Mouse (Mus musculus): Measurements from ENCODE around the gene Macc1. TPM values are rescaled to one million over a fixed set of nuclear protein-coding genes. Genes with fewer than 3 reads are reported as not detected.

Macc1 gene
- polyA plus RNA-seq, 2 experiments: 0.01 TPM; not detected in 1

DNA sequence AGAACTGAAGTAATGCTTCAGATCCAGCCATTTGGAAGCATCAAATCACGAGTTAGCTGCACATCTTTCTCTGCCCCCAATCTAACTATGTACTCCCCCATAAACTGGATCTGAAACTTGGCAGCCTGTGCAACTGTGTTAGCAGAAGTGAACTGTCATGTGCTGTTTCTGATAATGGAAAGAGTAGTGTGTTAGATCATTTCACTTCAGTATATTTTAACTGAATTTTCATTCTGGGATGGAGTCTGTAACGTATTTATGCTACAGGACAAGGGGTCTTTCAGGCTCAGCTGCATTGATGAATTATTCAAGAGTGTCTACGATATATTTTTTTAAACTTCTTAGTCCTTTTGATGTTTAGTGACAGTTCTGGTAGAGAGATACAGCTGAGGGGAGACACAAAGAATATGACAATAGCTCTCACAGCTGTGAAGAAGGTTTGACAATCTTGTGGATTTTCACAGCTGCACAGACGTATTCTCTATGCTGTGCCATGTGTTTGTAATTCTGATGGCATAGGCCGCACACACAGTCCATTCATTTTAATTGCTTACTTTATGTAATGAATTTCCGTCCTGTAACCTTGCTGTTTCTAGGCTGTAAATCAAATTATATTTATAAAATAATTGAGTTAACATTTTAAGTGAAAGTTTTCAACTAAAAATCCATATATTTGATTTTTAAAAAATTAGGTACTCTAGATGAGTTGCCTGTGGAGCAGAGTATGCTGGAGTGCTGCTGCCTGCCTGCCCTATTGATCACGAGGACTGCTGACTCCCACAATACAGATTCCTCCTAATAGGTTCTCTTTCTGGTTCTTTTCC is 43.6 kb downstream of the Macc1 start:
- H3K9ac ChIP-seq (replicated peaks): no peak overlapping the region
- no peaks in the 10 kb centered on the region for H3K9me3 ChIP-seq (ENCODE audit: control insufficient read depth, low read length)
- ATAC-seq (ENCODE audit: insufficient read depth) (no peak), DNase-seq (ENCODE audit: low read depth in 3 of 3, low spot score in 3 of 3) (no peak)
- H3K4me2 ChIP-seq (ENCODE audit: low read depth): no peak overlapping the region
- no peak overlapping the region for H3K4me3 ChIP-seq (ENCODE audit: insufficient read depth in 1 of 2, low read depth in 2 of 2, low read length in 2 of 2)
- TF ChIP-seq CTCF (IDR thresholded peaks at IDR 0.05; ENCODE audit: low read depth) (no peak), EP300 (IDR thresholded peaks at IDR 0.05; ENCODE audit: low read depth) (no peak)
- H3K4me1 ChIP-seq (replicated peaks; ENCODE audit: control insufficient read depth in 2 of 2, insufficient read depth in 2 of 2, low read length in 1 of 2): no peaks in the 10 kb centered on the region
- H3K27ac ChIP-seq: no peak overlapping the region
- WGBS (ENCODE audit: insufficient replicate concordance): 47% methylated on average over 7 of the region's 7 CpGs
- no peaks in the 10 kb centered on the region for H3K36me3 ChIP-seq (replicated peaks; ENCODE audit: control insufficient read depth, insufficient read depth, low read depth)
- no peaks in the 10 kb centered on the region for H3K27me3 ChIP-seq (ENCODE audit: control insufficient read depth, insufficient read depth, low read length)

DNA sequence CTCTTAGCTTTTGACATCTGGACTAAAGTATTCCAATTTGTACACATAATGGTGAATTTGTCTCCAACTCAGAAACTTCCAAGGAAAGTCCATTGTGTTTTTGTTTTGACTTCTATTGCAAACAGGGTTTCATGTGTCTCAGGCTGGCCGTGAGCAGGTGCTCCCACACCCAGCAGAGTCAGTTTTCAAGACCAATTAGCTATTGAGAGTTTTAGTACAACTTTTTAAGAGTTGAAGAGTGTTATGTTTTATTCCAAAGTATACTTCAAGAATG is 44.1 kb downstream of the Macc1 start:
- Histone ChIP-seq H3K4me1 (replicated peaks; ENCODE audit: control insufficient read depth in 2 of 2, insufficient read depth in 2 of 2, low read length in 1 of 2) (no peaks in the 10 kb centered on the region), H3K27ac (no peak overlapping the region), H3K9ac (replicated peaks) (no peak overlapping the region), H3K4me2 (ENCODE audit: low read depth) (no peak overlapping the region), H3K36me3 (replicated peaks; ENCODE audit: control insufficient read depth, insufficient read depth, low read depth) (no peaks in the 10 kb centered on the region), H3K9me3 (ENCODE audit: control insufficient read depth, low read length) (no peaks in the 10 kb centered on the region), H3K27me3 (ENCODE audit: control insufficient read depth, insufficient read depth, low read length) (no peaks in the 10 kb centered on the region), H3K4me3 (ENCODE audit: insufficient read depth in 1 of 2, low read depth in 2 of 2, low read length in 2 of 2) (no peak overlapping the region)
- DNase-seq (ENCODE audit: low read depth in 3 of 3, low spot score in 3 of 3) (no peak), ATAC-seq (ENCODE audit: insufficient read depth) (no peak)
- 42% methylated on average over 1 of the region's 1 CpGs for WGBS (ENCODE audit: insufficient replicate concordance)
- no peak for TF ChIP-seq CTCF (IDR thresholded peaks at IDR 0.05; ENCODE audit: low read depth)
- no peak for TF ChIP-seq EP300 (IDR thresholded peaks at IDR 0.05; ENCODE audit: low read depth)

DNA sequence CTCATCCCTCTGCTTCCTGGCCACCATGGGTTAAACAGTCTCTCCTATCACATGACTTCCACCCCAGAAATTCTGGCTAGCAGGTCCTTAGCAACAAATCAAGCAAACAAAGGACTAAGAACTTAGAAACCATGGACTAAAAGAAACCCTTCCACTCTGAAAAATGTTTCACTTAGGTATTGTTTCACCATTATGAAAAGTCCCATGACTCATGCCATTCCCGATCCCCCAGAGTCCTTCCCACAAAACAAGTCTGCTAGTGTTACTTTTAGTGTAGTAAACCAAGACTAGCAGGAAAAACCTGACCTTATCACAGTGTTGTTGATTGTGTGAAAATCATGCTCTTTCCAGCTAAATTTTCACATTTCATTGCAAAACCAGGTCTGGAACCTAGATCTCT is 51.0 kb downstream of the Macc1 start:
- H3K27me3 ChIP-seq (ENCODE audit: control insufficient read depth, insufficient read depth, low read length): no peaks in the 10 kb centered on the region
- no peaks in the 10 kb centered on the region for H3K4me1 ChIP-seq (replicated peaks; ENCODE audit: control insufficient read depth in 2 of 2, insufficient read depth in 2 of 2, low read length in 1 of 2)
- 56% methylated on average over 1 of the region's 1 CpGs for WGBS (ENCODE audit: insufficient replicate concordance)
- DNase-seq (ENCODE audit: low read depth in 3 of 3, low spot score in 3 of 3): no peak
- no peak for ATAC-seq (ENCODE audit: insufficient read depth)
- no peaks in the 10 kb centered on the region for H3K9me3 ChIP-seq (ENCODE audit: control insufficient read depth, low read length)
- no peak overlapping the region for H3K9ac ChIP-seq (replicated peaks)
- no peak overlapping the region for H3K27ac ChIP-seq
- no peaks in the 10 kb centered on the region for H3K36me3 ChIP-seq (replicated peaks; ENCODE audit: control insufficient read depth, insufficient read depth, low read depth)
- no peak overlapping the region for H3K4me3 ChIP-seq (ENCODE audit: insufficient read depth in 1 of 2, low read depth in 2 of 2, low read length in 2 of 2)
- no peak overlapping the region for H3K4me2 ChIP-seq (ENCODE audit: low read depth)
- no peak for TF ChIP-seq EP300 (IDR thresholded peaks at IDR 0.05; ENCODE audit: low read depth)
- TF ChIP-seq CTCF (IDR thresholded peaks at IDR 0.05; ENCODE audit: low read depth): no peak

DNA sequence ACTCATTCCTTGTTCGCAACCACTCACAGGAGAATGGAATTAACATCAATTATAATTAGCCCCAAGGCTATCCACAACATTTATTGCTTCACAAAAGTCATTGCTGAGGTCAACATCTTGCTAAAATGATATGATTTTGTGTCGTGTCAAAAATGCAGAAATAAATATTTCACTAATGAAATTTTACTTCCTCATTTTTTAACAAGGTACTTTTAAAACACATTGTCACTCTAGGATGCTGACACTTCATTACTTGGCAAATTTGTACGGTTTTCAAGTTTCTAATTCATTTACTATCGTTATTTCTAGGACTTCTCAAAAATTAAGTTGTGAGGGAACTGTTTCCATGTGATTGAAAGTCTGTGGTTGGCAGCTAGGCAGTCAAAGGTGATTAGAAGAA is 55.8 kb downstream of the Macc1 start:
- no peaks in the 10 kb centered on the region for H3K9me3 ChIP-seq (ENCODE audit: control insufficient read depth, low read length)
- H3K27ac ChIP-seq: no peak overlapping the region
- no peak for TF ChIP-seq CTCF (IDR thresholded peaks at IDR 0.05; ENCODE audit: low read depth)
- no peak for TF ChIP-seq EP300 (IDR thresholded peaks at IDR 0.05; ENCODE audit: low read depth)
- no peaks in the 10 kb centered on the region for H3K36me3 ChIP-seq (replicated peaks; ENCODE audit: control insufficient read depth, insufficient read depth, low read depth)
- H3K4me1 ChIP-seq (replicated peaks; ENCODE audit: control insufficient read depth in 2 of 2, insufficient read depth in 2 of 2, low read length in 1 of 2): no peaks in the 10 kb centered on the region
- no peak overlapping the region for H3K4me3 ChIP-seq (ENCODE audit: insufficient read depth in 1 of 2, low read depth in 2 of 2, low read length in 2 of 2)
- 47% methylated on average over 4 of the region's 4 CpGs for WGBS (ENCODE audit: insufficient replicate concordance)
- no peak for DNase-seq (ENCODE audit: low read depth in 3 of 3, low spot score in 3 of 3)
- no peaks in the 10 kb centered on the region for H3K27me3 ChIP-seq (ENCODE audit: control insufficient read depth, insufficient read depth, low read length)
- no peak overlapping the region for H3K9ac ChIP-seq (replicated peaks)
- ATAC-seq (ENCODE audit: insufficient read depth): no peak
- H3K4me2 ChIP-seq (ENCODE audit: low read depth): no peak overlapping the region

DNA sequence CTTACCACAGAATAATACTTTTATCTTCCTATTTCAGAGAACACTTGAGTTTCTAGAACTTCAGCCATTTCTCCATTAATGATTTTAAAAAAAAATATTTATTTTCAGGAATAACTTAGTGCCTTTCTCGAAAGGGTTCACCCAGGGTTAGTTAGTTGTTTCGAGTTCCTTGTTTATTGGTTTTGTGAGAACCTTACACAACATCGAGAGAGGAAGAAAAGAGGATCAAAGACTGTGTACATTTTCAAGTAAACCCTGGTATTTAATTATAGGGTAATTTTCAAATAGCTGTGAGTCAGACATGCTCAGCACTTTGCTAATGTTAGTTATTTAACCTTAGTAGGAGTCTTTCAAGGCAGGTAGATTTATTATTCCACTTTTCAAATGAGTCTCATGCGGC is 58.3 kb downstream of the Macc1 start:
- TF ChIP-seq EP300 (IDR thresholded peaks at IDR 0.05; ENCODE audit: low read depth) (no peak), CTCF (IDR thresholded peaks at IDR 0.05; ENCODE audit: low read depth) (no peak)
- no peak for DNase-seq (ENCODE audit: low read depth in 3 of 3, low spot score in 3 of 3)
- Histone ChIP-seq H3K4me2 (ENCODE audit: low read depth) (no peak overlapping the region), H3K27ac (no peak overlapping the region), H3K9ac (replicated peaks) (no peak overlapping the region), H3K4me1 (replicated peaks; ENCODE audit: control insufficient read depth in 2 of 2, insufficient read depth in 2 of 2, low read length in 1 of 2) (no peaks in the 10 kb centered on the region), H3K36me3 (replicated peaks; ENCODE audit: control insufficient read depth, insufficient read depth, low read depth) (no peaks in the 10 kb centered on the region), H3K4me3 (ENCODE audit: insufficient read depth in 1 of 2, low read depth in 2 of 2, low read length in 2 of 2) (no peak overlapping the region), H3K9me3 (ENCODE audit: control insufficient read depth, low read length) (no peaks in the 10 kb centered on the region), H3K27me3 (ENCODE audit: control insufficient read depth, insufficient read depth, low read length) (no peaks in the 10 kb centered on the region)
- no peak for ATAC-seq (ENCODE audit: insufficient read depth)
- whole genome bisulfite sequencing (ENCODE audit: insufficient replicate concordance): 41% methylated on average over 4 of the region's 4 CpGs
